In the genomic region with DNA sequence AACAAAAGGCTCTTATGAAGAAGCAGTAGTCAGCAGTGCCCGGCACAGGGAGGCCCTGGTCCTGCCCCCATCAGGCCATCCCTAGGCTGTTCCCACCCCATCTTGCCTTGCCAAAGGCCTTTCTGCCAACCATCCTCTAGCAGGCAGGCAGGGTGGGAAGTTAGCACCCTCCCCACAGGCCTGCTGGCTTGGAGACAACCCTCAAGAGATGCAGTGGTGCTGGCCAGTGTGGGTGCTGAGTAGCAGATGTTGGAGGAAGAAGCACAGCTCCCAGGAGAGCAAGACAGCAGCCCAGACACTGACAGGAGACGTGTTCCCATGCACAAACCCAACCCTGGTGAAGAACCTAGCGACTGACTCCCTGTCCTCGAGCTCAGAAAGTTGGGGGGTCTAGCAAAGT, we compare ENCODE assay signal across 9 mouse cellular contexts. TPM values are rescaled to one million over a fixed set of nuclear protein-coding genes. Genes with fewer than 3 reads are reported as not detected.
DNase-seq lines count a peak whose midpoint lies in the region; ATAC-seq and TF ChIP-seq lines count a peak whose summit lies in the region.
"Had no signal": no experiment of that assay in that cellular context is flagged by ENCODE, and none has a peak within 500 bp of the region (broad histone marks: within the 10 kb centered on the region; RNA-seq: fewer than 3 reads in every experiment).

No protein-coding gene starts in this region.

- no peak overlapping the region for H3K27ac ChIP-seq in forebrain, embryonic 12.5 days
- peak overlapping the region; percentile 64; the same call in 1 of the 2 replicates for H3K27ac ChIP-seq in olfactory bulb, adult 2 months (ENCODE audit: insufficient read depth, low read depth, low read length)
- H3K27ac ChIP-seq in lung, postnatal 0 days (ENCODE audit: low read length) = no peak overlapping the region
- H3K27ac ChIP-seq in heart, embryonic 10.5 days = no peak overlapping the region
- H3K27ac ChIP-seq: liver, embryonic 12.5 days had no signal

- no peaks in the 10 kb centered on the region for H3K27me3 ChIP-seq in forebrain, embryonic 12.5 days
- H3K27me3 ChIP-seq in lung, postnatal 0 days (replicated peaks; ENCODE audit: insufficient read depth, low read length) = no peaks in the 10 kb centered on the region
- peaks cover 58% of the 10 kb centered on the region for H3K27me3 ChIP-seq in heart, embryonic 10.5 days (ENCODE audit: insufficient read depth, poor library complexity, severe bottlenecking)

- no peak for TF ChIP-seq CTCF in olfactory bulb, adult 2 months (IDR thresholded peaks at IDR 0.05; ENCODE audit: insufficient read depth, low read depth, low read length)
- TF ChIP-seq CTCF in lung, postnatal 0 days (IDR thresholded peaks at IDR 0.05) = no peak

- peak overlapping the region; percentile 87 for H3K9ac ChIP-seq in forebrain, embryonic 12.5 days
- no peak overlapping the region for H3K9ac ChIP-seq in lung, postnatal 0 days (replicated peaks; ENCODE audit: low read depth)
- H3K9ac ChIP-seq: liver, embryonic 12.5 days had no signal

- H3K9me3 ChIP-seq in forebrain, embryonic 12.5 days = no peaks in the 10 kb centered on the region
- H3K9me3 ChIP-seq in lung, postnatal 0 days (ENCODE audit: low read length) = no peaks in the 10 kb centered on the region
- no peaks in the 10 kb centered on the region for H3K9me3 ChIP-seq in heart, embryonic 10.5 days
- H3K9me3 ChIP-seq: liver, embryonic 12.5 days had no signal

- intact Hi-C loops in left cerebral cortex, postnatal 10 days (cut with DNase I) = no loop called here

- 74% methylated on average over 4 of the region's 4 CpGs for WGBS in forebrain, embryonic 12.5 days
- 30% methylated on average over 4 of the region's 4 CpGs for WGBS in olfactory bulb, adult 2 months
- 75% methylated on average over 4 of the region's 4 CpGs for WGBS in lung, postnatal 0 days
- WGBS in heart, embryonic 10.5 days = 81% methylated on average over 4 of the region's 4 CpGs

- DNase-seq in left cerebral cortex, adult 18-20 months (ENCODE audit: low spot score in 2 of 2) = peak; percentile 67 to 79
- no peak for DNase-seq in left cerebral cortex, postnatal 10 days (ENCODE audit: extremely low spot score in 1 of 2, low spot score in 2 of 2)
- peak; percentile 89 for DNase-seq in layer of hippocampus, adult 9-11 months
- DNase-seq in lung, postnatal 0 days (ENCODE audit: low spot score) = no peak
- no peak for DNase-seq in heart, embryonic 10.5 days (ENCODE audit: low spot score)

- H3K4me2 ChIP-seq in forebrain, embryonic 12.5 days = peak overlapping the region; percentile 89
- H3K4me2 ChIP-seq in lung, postnatal 0 days (replicated peaks; ENCODE audit: low read depth, low read length) = no peak overlapping the region

- TF ChIP-seq POLR2A in olfactory bulb, adult 2 months (IDR thresholded peaks at IDR 0.05; ENCODE audit: insufficient read depth, low read depth, low read length) = no peak

- peaks cover 48% of the 10 kb centered on the region for H3K4me1 ChIP-seq in forebrain, embryonic 12.5 days
- H3K4me1 ChIP-seq in olfactory bulb, adult 2 months (ENCODE audit: control insufficient read depth, insufficient read depth, low read length) = peaks cover 55% of the 10 kb centered on the region
- H3K4me1 ChIP-seq in lung, postnatal 0 days (ENCODE audit: insufficient read depth, low read depth, low read length) = 0 out of 2 replicates have a peak, but pooled peaks cover 6% of the 10 kb centered on the region
- peaks cover 61% of the 10 kb centered on the region for H3K4me1 ChIP-seq in heart, embryonic 10.5 days

- ATAC-seq in forebrain, embryonic 12.5 days (ENCODE audit: low FRiP score) = no peak
- ATAC-seq in lung, postnatal 0 days = no peak
- ATAC-seq in cerebellum, adult (ENCODE audit: insufficient number of reproducible peaks, low FRiP score, low TSS enrichment) = no peak
- ATAC-seq: liver, embryonic 12.5 days had no signal

- peaks cover 52% of the 10 kb centered on the region for H3K36me3 ChIP-seq in forebrain, embryonic 12.5 days (replicated peaks)
- H3K36me3 ChIP-seq in lung, postnatal 0 days (ENCODE audit: insufficient read depth, low read length) = no peaks in the 10 kb centered on the region
- peaks cover 45% of the 10 kb centered on the region for H3K36me3 ChIP-seq in heart, embryonic 10.5 days

- TF ChIP-seq EP300 in lung, postnatal 0 days (IDR thresholded peaks at IDR 0.05) = no peak

- H3K4me3 ChIP-seq in forebrain, embryonic 12.5 days (replicated peaks) = peak overlapping the region; percentile 79
- H3K4me3 ChIP-seq in olfactory bulb, adult 2 months (ENCODE audit: insufficient read depth, low read depth, low read length) = peak overlapping the region; percentile 73
- H3K4me3 ChIP-seq in lung, postnatal 0 days (ENCODE audit: low read depth, low read length) = no peak overlapping the region
- no peak overlapping the region for H3K4me3 ChIP-seq in heart, embryonic 10.5 days

RNA-seq across cellular contexts. Expression of gene 1700029I15Rik, which starts 5.3 kb away (rescaled TPM):
- total RNA-seq in left cerebral cortex, adult 18-20 months (2021) = 1 to 10 TPM; 3.8 to 5.9 TPM
- total RNA-seq in left cerebral cortex, postnatal 10 days (2021) = 1 to 10 TPM; 3.7 TPM
- polyA plus RNA-seq in forebrain, embryonic 12.5 days (2016; fragmentation: Nextera tagmentation; extraction: Ambion mirVana) = 5.6 and 6.8 TPM in 2 replicates
- not detected in 2 replicates for polyA plus RNA-seq in olfactory bulb, adult 2 months (2012; ENCODE audit: insufficient read depth, insufficient read length, low replicate concordance, missing spikeins)
- 2.3 TPM in 2 replicates for polyA plus RNA-seq in lung, postnatal 0 days (2015; fragmentation: Nextera tagmentation; extraction: Ambion mirVana)
- polyA plus RNA-seq in heart, embryonic 10.5 days (2016; fragmentation: Nextera tagmentation; extraction: Ambion mirVana) = 0.89 and 2.7 TPM in 2 replicates

RNA-seq across cellular contexts. Expression of gene Large2, which starts 13.0 kb away (rescaled TPM):
- 1 to 10 TPM in 1 of 2 experiments, not detected in 1; 1.0 TPM for total RNA-seq in left cerebral cortex, adult 18-20 months (2021)
- total RNA-seq in left cerebral cortex, postnatal 10 days (2021) = under 1 TPM in 1 of 2 experiments, not detected in 1; 0.49 TPM
- polyA plus RNA-seq in forebrain, embryonic 12.5 days (2016; fragmentation: Nextera tagmentation; extraction: Ambion mirVana) = 5.3 and 5.5 TPM in 2 replicates
- polyA plus RNA-seq in olfactory bulb, adult 2 months (2012; ENCODE audit: insufficient read depth, insufficient read length, low replicate concordance, missing spikeins) = not detected in 2 replicates
- 17.1 and 18.7 TPM in 2 replicates for polyA plus RNA-seq in lung, postnatal 0 days (2015; fragmentation: Nextera tagmentation; extraction: Ambion mirVana)
- 1.6 and 7.0 TPM in 2 replicates for polyA plus RNA-seq in heart, embryonic 10.5 days (2016; fragmentation: Nextera tagmentation; extraction: Ambion mirVana)

RNA-seq across cellular contexts. Expression of gene Pex16, which starts 13.2 kb away (rescaled TPM):
- total RNA-seq in left cerebral cortex, adult 18-20 months (2021) = 10 to 100 TPM; 27.3 to 29.1 TPM
- 10 to 100 TPM; 40.3 to 40.4 TPM for total RNA-seq in left cerebral cortex, postnatal 10 days (2021)
- 22.8 and 24.2 TPM in 2 replicates for polyA plus RNA-seq in forebrain, embryonic 12.5 days (2016; fragmentation: Nextera tagmentation; extraction: Ambion mirVana)
- not detected in 2 replicates for polyA plus RNA-seq in olfactory bulb, adult 2 months (2012; ENCODE audit: insufficient read depth, insufficient read length, low replicate concordance, missing spikeins)
- polyA plus RNA-seq in lung, postnatal 0 days (2015; fragmentation: Nextera tagmentation; extraction: Ambion mirVana) = 28.3 and 30.8 TPM in 2 replicates
- polyA plus RNA-seq in heart, embryonic 10.5 days (2016; fragmentation: Nextera tagmentation; extraction: Ambion mirVana) = 19.0 and 19.2 TPM in 2 replicates

RNA-seq across cellular contexts. Expression of gene Mapk8ip1, which starts 13.4 kb away (rescaled TPM):
- 100 to 1,000 TPM; 345 to 351 TPM for total RNA-seq in left cerebral cortex, adult 18-20 months (2021)
- 100 to 1,000 TPM; 414 to 421 TPM for total RNA-seq in left cerebral cortex, postnatal 10 days (2021)
- polyA plus RNA-seq in forebrain, embryonic 12.5 days (2016; fragmentation: Nextera tagmentation; extraction: Ambion mirVana) = 83.2 and 83.5 TPM in 2 replicates
- polyA plus RNA-seq in olfactory bulb, adult 2 months (2012; ENCODE audit: insufficient read depth, insufficient read length, low replicate concordance, missing spikeins) = not detected in 2 replicates
- polyA plus RNA-seq in lung, postnatal 0 days (2015; fragmentation: Nextera tagmentation; extraction: Ambion mirVana) = 7.8 and 9.7 TPM in 2 replicates
- 7.5 and 18.2 TPM in 2 replicates for polyA plus RNA-seq in heart, embryonic 10.5 days (2016; fragmentation: Nextera tagmentation; extraction: Ambion mirVana)

RNA-seq across cellular contexts. Expression of gene Cry2, which starts 46.2 kb away (rescaled TPM):
- total RNA-seq in left cerebral cortex, adult 18-20 months (2021) = 100 to 1,000 TPM; 124 to 136 TPM
- 100 to 1,000 TPM; 108 to 109 TPM for total RNA-seq in left cerebral cortex, postnatal 10 days (2021)
- polyA plus RNA-seq in forebrain, embryonic 12.5 days (2016; fragmentation: Nextera tagmentation; extraction: Ambion mirVana) = 29.1 and 31.2 TPM in 2 replicates
- polyA plus RNA-seq in olfactory bulb, adult 2 months (2012; ENCODE audit: insufficient read depth, insufficient read length, low replicate concordance, missing spikeins) = not detected in 2 replicates
- 36.3 and 36.6 TPM in 2 replicates for polyA plus RNA-seq in lung, postnatal 0 days (2015; fragmentation: Nextera tagmentation; extraction: Ambion mirVana)
- 21.0 and 23.3 TPM in 2 replicates for polyA plus RNA-seq in heart, embryonic 10.5 days (2016; fragmentation: Nextera tagmentation; extraction: Ambion mirVana)

Comparison
In these comparisons a context has a peak if more than half of its experiments do, and no peak if none do; other contexts are left out.
1. DNase-seq: peak in left cerebral cortex, adult 18-20 months (2 of 2) and layer of hippocampus, adult 9-11 months (single experiment); none in left cerebral cortex, postnatal 10 days (0 of 2), lung, postnatal 0 days (single experiment) and heart, embryonic 10.5 days (single experiment).
2. H3K4me3 ChIP-seq: peak in forebrain, embryonic 12.5 days (single experiment) and olfactory bulb, adult 2 months (single experiment); none in lung, postnatal 0 days (single experiment) and heart, embryonic 10.5 days (single experiment).
3. RNA of gene Pex16, which starts 13.2 kb away (polyA plus RNA-seq): 28.3 to 30.8 TPM in lung, postnatal 0 days, 22.8 to 24.2 TPM in forebrain, embryonic 12.5 days and 19.0 to 19.2 TPM in heart, embryonic 10.5 days; not detected in olfactory bulb, adult 2 months; every median in the first group is over 10 times any median in the second.